Mouse (Mus musculus): ENCODE measurements at regions not wholly inside any gene's neighbourhood (a gene's known extent, or its start where the extent isn't known, plus 50 kb on each side); places are given as distances from the start of the nearest gene placed in this dataset.

- DNase-seq (ENCODE audit: low spot score): no peak
- whole genome bisulfite sequencing: 90% methylated on average over 13 of the region's 13 CpGs
Measured at GRCm38 (mm10) chr17:47267076-47267475, 101.6 kb upstream of the Mrps10 start.

GRCm38 (mm10) chr17:47266335-47266734 is 102.4 kb upstream of the Mrps10 start:
- H3K4me1 ChIP-seq (replicated peaks; ENCODE audit: control insufficient read depth, insufficient read depth, low read length): no peaks in the 10 kb centered on the region
- H3K9ac ChIP-seq (ENCODE audit: low read depth, low read length): no peak overlapping the region
- H3K9me3 ChIP-seq (ENCODE audit: control insufficient read depth, low read length): no peaks in the 10 kb centered on the region
- no peak overlapping the region for H3K4me3 ChIP-seq (ENCODE audit: low read depth, low read length)
- no peak overlapping the region for H3K27ac ChIP-seq (ENCODE audit: low read depth, low read length)
- H3K27me3 ChIP-seq (replicated peaks; ENCODE audit: control insufficient read depth, insufficient read depth, low read length): no peaks in the 10 kb centered on the region
- no peaks in the 10 kb centered on the region for H3K36me3 ChIP-seq (ENCODE audit: control insufficient read depth, insufficient read depth, low read length)
- no peak overlapping the region for H3K4me2 ChIP-seq
- no peak for DNase-seq (ENCODE audit: low spot score)
- WGBS: 91% methylated on average over 7 of the region's 7 CpGs
- no peak for ATAC-seq (replicated peaks; ENCODE audit: low FRiP score)

More at GRCm38 (mm10) chr17:47267076-47267475, 101.6 kb upstream of the Mrps10 start:
- ATAC-seq (replicated peaks; ENCODE audit: low FRiP score): no peak
- Histone ChIP-seq H3K4me3 (ENCODE audit: low read depth, low read length) (no peak overlapping the region), H3K9me3 (ENCODE audit: control insufficient read depth, low read length) (no peaks in the 10 kb centered on the region), H3K36me3 (ENCODE audit: control insufficient read depth, insufficient read depth, low read length) (no peaks in the 10 kb centered on the region), H3K27ac (ENCODE audit: low read depth, low read length) (no peak overlapping the region), H3K4me1 (replicated peaks; ENCODE audit: control insufficient read depth, insufficient read depth, low read length) (0 out of 2 replicates have a peak, but pooled peaks cover 1% of the 10 kb centered on the region), H3K4me2 (no peak overlapping the region), H3K9ac (ENCODE audit: low read depth, low read length) (no peak overlapping the region), H3K27me3 (replicated peaks; ENCODE audit: control insufficient read depth, insufficient read depth, low read length) (no peaks in the 10 kb centered on the region)

- Histone ChIP-seq H3K36me3 (ENCODE audit: control insufficient read depth, insufficient read depth, low read length) (no peaks in the 10 kb centered on the region), H3K4me2 (no peak overlapping the region), H3K27ac (ENCODE audit: low read depth, low read length) (no peak overlapping the region), H3K4me3 (ENCODE audit: low read depth, low read length) (no peak overlapping the region), H3K9me3 (ENCODE audit: control insufficient read depth, low read length) (no peaks in the 10 kb centered on the region), H3K4me1 (replicated peaks; ENCODE audit: control insufficient read depth, insufficient read depth, low read length) (no peaks in the 10 kb centered on the region), H3K9ac (ENCODE audit: low read depth, low read length) (no peak overlapping the region), H3K27me3 (replicated peaks; ENCODE audit: control insufficient read depth, insufficient read depth, low read length) (no peaks in the 10 kb centered on the region)
- DNase-seq (ENCODE audit: low spot score) (no peak), ATAC-seq (replicated peaks; ENCODE audit: low FRiP score) (no peak)
- 88% methylated on average over 9 of the region's 9 CpGs for WGBS
Measured at GRCm38 (mm10) chr17:47262986-47263385, 105.7 kb upstream of the Mrps10 start.

- Histone ChIP-seq H3K4me3 (ENCODE audit: low read depth, low read length) (no peak overlapping the region), H3K36me3 (ENCODE audit: control insufficient read depth, insufficient read depth, low read length) (no peaks in the 10 kb centered on the region), H3K9me3 (ENCODE audit: control insufficient read depth, low read length) (no peaks in the 10 kb centered on the region), H3K27me3 (replicated peaks; ENCODE audit: control insufficient read depth, insufficient read depth, low read length) (no peaks in the 10 kb centered on the region), H3K27ac (ENCODE audit: low read depth, low read length) (no peak overlapping the region), H3K4me2 (no peak overlapping the region), H3K4me1 (replicated peaks; ENCODE audit: control insufficient read depth, insufficient read depth, low read length) (no peaks in the 10 kb centered on the region), H3K9ac (ENCODE audit: low read depth, low read length) (no peak overlapping the region)
- 76% methylated on average over 5 of the region's 5 CpGs for WGBS
- DNase-seq (ENCODE audit: low spot score) (no peak), ATAC-seq (replicated peaks; ENCODE audit: low FRiP score) (no peak)
Measured at GRCm38 (mm10) chr17:47262141-47262540, 106.5 kb upstream of the Mrps10 start.

GRCm38 (mm10) chr17:47260976-47261375 is 107.7 kb upstream of the Mrps10 start:
- Histone ChIP-seq H3K36me3 (ENCODE audit: control insufficient read depth, insufficient read depth, low read length) (no peaks in the 10 kb centered on the region), H3K4me2 (no peak overlapping the region), H3K4me3 (ENCODE audit: low read depth, low read length) (no peak overlapping the region), H3K4me1 (replicated peaks; ENCODE audit: control insufficient read depth, insufficient read depth, low read length) (no peaks in the 10 kb centered on the region), H3K27me3 (replicated peaks; ENCODE audit: control insufficient read depth, insufficient read depth, low read length) (no peaks in the 10 kb centered on the region), H3K9me3 (ENCODE audit: control insufficient read depth, low read length) (no peaks in the 10 kb centered on the region), H3K27ac (ENCODE audit: low read depth, low read length) (no peak overlapping the region), H3K9ac (ENCODE audit: low read depth, low read length) (no peak overlapping the region)
- DNase-seq (ENCODE audit: low spot score): no peak
- WGBS: 76% methylated on average over 4 of the region's 4 CpGs
- ATAC-seq (replicated peaks; ENCODE audit: low FRiP score): no peak

GRCm38 (mm10) chr17:47258296-47258695 is 110.4 kb upstream of the Mrps10 start:
- no peaks in the 10 kb centered on the region for H3K36me3 ChIP-seq (ENCODE audit: control insufficient read depth, insufficient read depth, low read length)
- H3K4me3 ChIP-seq (ENCODE audit: low read depth, low read length): no peak overlapping the region
- 85% methylated on average over 2 of the region's 2 CpGs for WGBS
- H3K27me3 ChIP-seq (replicated peaks; ENCODE audit: control insufficient read depth, insufficient read depth, low read length): no peaks in the 10 kb centered on the region
- H3K4me2 ChIP-seq: no peak overlapping the region
- no peak overlapping the region for H3K9ac ChIP-seq (ENCODE audit: low read depth, low read length)
- no peaks in the 10 kb centered on the region for H3K9me3 ChIP-seq (ENCODE audit: control insufficient read depth, low read length)
- ATAC-seq (replicated peaks; ENCODE audit: low FRiP score) (no peak), DNase-seq (ENCODE audit: low spot score) (no peak)
- no peak overlapping the region for H3K27ac ChIP-seq (ENCODE audit: low read depth, low read length)
- H3K4me1 ChIP-seq (replicated peaks; ENCODE audit: control insufficient read depth, insufficient read depth, low read length): no peaks in the 10 kb centered on the region

- no peaks in the 10 kb centered on the region for H3K9me3 ChIP-seq (ENCODE audit: control insufficient read depth, low read length)
- no peaks in the 10 kb centered on the region for H3K4me1 ChIP-seq (replicated peaks; ENCODE audit: control insufficient read depth, insufficient read depth, low read length)
- DNase-seq (ENCODE audit: low spot score) (no peak), ATAC-seq (replicated peaks; ENCODE audit: low FRiP score) (no peak)
- H3K27me3 ChIP-seq (replicated peaks; ENCODE audit: control insufficient read depth, insufficient read depth, low read length): no peaks in the 10 kb centered on the region
- no peak overlapping the region for H3K4me3 ChIP-seq (ENCODE audit: low read depth, low read length)
- no peak overlapping the region for H3K9ac ChIP-seq (ENCODE audit: low read depth, low read length)
- H3K36me3 ChIP-seq (ENCODE audit: control insufficient read depth, insufficient read depth, low read length): no peaks in the 10 kb centered on the region
- H3K27ac ChIP-seq (ENCODE audit: low read depth, low read length): no peak overlapping the region
- no peak overlapping the region for H3K4me2 ChIP-seq
- WGBS: 68% methylated on average over 8 of the region's 8 CpGs
Measured at GRCm38 (mm10) chr17:47255209-47255608, 113.5 kb upstream of the Mrps10 start.

- H3K27ac ChIP-seq (ENCODE audit: low read depth, low read length): no peak overlapping the region
- no peak for DNase-seq (ENCODE audit: low spot score)
Measured at GRCm38 (mm10) chr17:47254026-47254425, 114.7 kb upstream of the Mrps10 start.

GRCm38 (mm10) chr17:47250001-47250400 is 118.7 kb upstream of the Mrps10 start:
- no peak overlapping the region for H3K4me2 ChIP-seq
- H3K4me3 ChIP-seq (ENCODE audit: low read depth, low read length): no peak overlapping the region
- 74% methylated on average over 4 of the region's 4 CpGs for WGBS
- H3K36me3 ChIP-seq (ENCODE audit: control insufficient read depth, insufficient read depth, low read length): no peaks in the 10 kb centered on the region
- H3K9ac ChIP-seq (ENCODE audit: low read depth, low read length): no peak overlapping the region
- ATAC-seq (replicated peaks; ENCODE audit: low FRiP score) (no peak), DNase-seq (ENCODE audit: low spot score) (no peak)
- H3K27ac ChIP-seq (ENCODE audit: low read depth, low read length): no peak overlapping the region
- H3K4me1 ChIP-seq (replicated peaks; ENCODE audit: control insufficient read depth, insufficient read depth, low read length): no peaks in the 10 kb centered on the region
- H3K9me3 ChIP-seq (ENCODE audit: control insufficient read depth, low read length): no peaks in the 10 kb centered on the region
- no peaks in the 10 kb centered on the region for H3K27me3 ChIP-seq (replicated peaks; ENCODE audit: control insufficient read depth, insufficient read depth, low read length)

More at GRCm38 (mm10) chr17:47254026-47254425, 114.7 kb upstream of the Mrps10 start:
- WGBS: 85% methylated on average over 11 of the region's 11 CpGs
- ATAC-seq (replicated peaks; ENCODE audit: low FRiP score): no peak
- Histone ChIP-seq H3K9ac (ENCODE audit: low read depth, low read length) (no peak overlapping the region), H3K27me3 (replicated peaks; ENCODE audit: control insufficient read depth, insufficient read depth, low read length) (no peaks in the 10 kb centered on the region), H3K36me3 (ENCODE audit: control insufficient read depth, insufficient read depth, low read length) (no peaks in the 10 kb centered on the region), H3K4me3 (ENCODE audit: low read depth, low read length) (no peak overlapping the region), H3K4me2 (no peak overlapping the region), H3K9me3 (ENCODE audit: control insufficient read depth, low read length) (no peaks in the 10 kb centered on the region), H3K4me1 (replicated peaks; ENCODE audit: control insufficient read depth, insufficient read depth, low read length) (no peaks in the 10 kb centered on the region)

Data from liver, embryonic 11.5 days (tissue).